Mouse (Mus musculus): ENCODE measurements around the gene Krtap5-3. TPM values are rescaled to one million over a fixed set of nuclear protein-coding genes. Genes with fewer than 3 reads are reported as not detected.

The Krtap5-3 gene
- polyA plus RNA-seq, 1 experiment from 2014 or later = not detected

DNA sequence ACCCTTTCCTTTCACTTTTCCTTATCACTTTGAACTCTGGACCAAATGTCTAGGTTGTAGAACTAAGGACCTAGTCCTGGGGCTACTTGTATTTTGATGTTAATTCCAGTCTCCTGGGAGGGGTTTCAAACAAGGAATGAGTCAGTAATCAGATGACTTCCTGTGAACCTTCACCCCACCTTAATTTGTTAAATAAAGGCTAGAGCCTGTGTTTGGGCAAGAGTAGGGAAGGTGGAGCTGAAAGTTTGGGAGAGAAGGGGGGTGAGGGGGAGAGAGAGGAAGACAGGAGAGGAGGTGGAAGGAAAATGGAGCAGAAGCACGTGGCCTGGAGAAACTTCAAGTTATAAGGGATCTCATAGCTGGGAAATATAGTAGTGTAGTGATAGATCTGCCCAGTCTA lies 30.4 kb downstream of the Krtap5-3 start:
- Histone ChIP-seq H3K27ac (ENCODE audit: low read depth, low read length) (no peak overlapping the region), H3K36me3 (ENCODE audit: control insufficient read depth, insufficient read depth, low read length) (no peaks in the 10 kb centered on the region), H3K9ac (ENCODE audit: low read length) (no peak overlapping the region), H3K4me3 (ENCODE audit: low read depth, low read length) (no peak overlapping the region), H3K9me3 (ENCODE audit: control insufficient read depth, low read length) (no peaks in the 10 kb centered on the region; the same call in 1 of the 2 replicates), H3K27me3 (ENCODE audit: control insufficient read depth, insufficient read depth, low read length) (no peaks in the 10 kb centered on the region), H3K4me2 (no peak overlapping the region), H3K4me1 (ENCODE audit: control insufficient read depth, insufficient read depth, low read length) (no peaks in the 10 kb centered on the region)
- ATAC-seq (ENCODE audit: low FRiP score) (no peak), DNase-seq (ENCODE audit: low spot score, missing footprints) (no peak)
- WGBS = 30% methylated on average over 1 of the region's 1 CpGs

DNA sequence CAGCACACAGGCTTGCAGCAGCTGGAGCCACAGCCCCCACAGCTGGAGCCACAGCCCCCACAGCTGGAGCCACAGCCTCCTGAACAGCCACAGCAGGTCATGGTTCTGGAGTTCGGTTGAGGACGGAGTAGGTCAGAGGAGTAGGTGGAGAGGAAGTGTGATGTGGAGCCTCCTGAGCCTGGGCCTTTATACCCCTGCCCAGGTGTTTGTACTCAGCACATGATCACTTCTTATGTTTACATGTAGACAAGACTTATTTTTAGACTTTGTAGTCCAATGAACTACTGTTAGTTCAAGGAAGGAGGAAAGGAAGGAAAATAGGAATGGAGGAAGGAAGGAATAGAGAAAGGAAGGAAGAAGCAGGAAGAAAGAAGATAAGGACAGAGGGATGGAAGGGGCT lies 39.8 kb downstream of the Krtap5-3 start, which contains the start of gene Gm40460:
Gene Gm40460, minus strand, starts transcription at position 101 of the 400 bp plus-strand sequence.
- Histone ChIP-seq H3K9me3 (ENCODE audit: control insufficient read depth, low read length) (no peaks in the 10 kb centered on the region), H3K4me1 (ENCODE audit: control insufficient read depth, insufficient read depth, low read length) (no peaks in the 10 kb centered on the region), H3K4me3 (ENCODE audit: low read depth, low read length) (no peak within 1 kb of the TSS), H3K4me2 (no peak within 1 kb of the TSS), H3K27ac (ENCODE audit: low read depth, low read length) (no peak within 1 kb of the TSS), H3K36me3 (ENCODE audit: control insufficient read depth, insufficient read depth, low read length) (no peaks in the 10 kb centered on the region), H3K27me3 (ENCODE audit: control insufficient read depth, insufficient read depth, low read length) (no peaks in the 10 kb centered on the region), H3K9ac (ENCODE audit: low read length) (no peak within 1 kb of the TSS)
- DNase-seq (ENCODE audit: low spot score, missing footprints) (no peak), ATAC-seq (ENCODE audit: low FRiP score) (no peak)
- 53% methylated on average over 2 of the region's 2 CpGs for WGBS

- Histone ChIP-seq H3K4me3 (ENCODE audit: low read depth, low read length) (no peak overlapping the region), H3K27ac (ENCODE audit: low read depth, low read length) (no peak overlapping the region), H3K27me3 (ENCODE audit: control insufficient read depth, insufficient read depth, low read length) (no peaks in the 10 kb centered on the region), H3K9me3 (ENCODE audit: control insufficient read depth, low read length) (no peaks in the 10 kb centered on the region), H3K4me1 (ENCODE audit: control insufficient read depth, insufficient read depth, low read length) (no peaks in the 10 kb centered on the region), H3K9ac (ENCODE audit: low read length) (no peak overlapping the region), H3K4me2 (no peak overlapping the region), H3K36me3 (ENCODE audit: control insufficient read depth, insufficient read depth, low read length) (no peaks in the 10 kb centered on the region)
- WGBS = 0% methylated on average over 1 of the region's 1 CpGs
- ATAC-seq (ENCODE audit: low FRiP score) = no peak
- no peak for DNase-seq (ENCODE audit: low spot score, missing footprints)
Observed at GRCm38 (mm10) chr7:142249824-142250223, 48.7 kb downstream of the Krtap5-3 start.

Other genes starting within 250 kb of the Krtap5-3 start
- 59.2 and 60.2 TPM in 2 replicates for gene Mob2, start 140.3 kb upstream of the Krtap5-3 start, polyA plus RNA-seq (2014; fragmentation: Nextera tagmentation; extraction: Ambion mirVana)
- gene Dusp8, start 105.5 kb upstream of the Krtap5-3 start, polyA plus RNA-seq (2014; fragmentation: Nextera tagmentation; extraction: Ambion mirVana) = 14.5 and 15.7 TPM in 2 replicates
- gene Gm45618, start 80.6 kb upstream of the Krtap5-3 start, polyA plus RNA-seq (2014; fragmentation: Nextera tagmentation; extraction: Ambion mirVana) = not detected in 2 replicates
- gene Gm39115, start 65.3 kb upstream of the Krtap5-3 start, polyA plus RNA-seq (2014; fragmentation: Nextera tagmentation; extraction: Ambion mirVana) = not detected in 2 replicates
- not detected in 2 replicates for gene Gm45337, start 56.8 kb upstream of the Krtap5-3 start, polyA plus RNA-seq (2014; fragmentation: Nextera tagmentation; extraction: Ambion mirVana)
- gene Gm29735, start 44.3 kb upstream of the Krtap5-3 start, polyA plus RNA-seq (2014; fragmentation: Nextera tagmentation; extraction: Ambion mirVana) = not detected in 2 replicates
- gene Gm4553, start 35.6 kb upstream of the Krtap5-3 start, polyA plus RNA-seq (2014; fragmentation: Nextera tagmentation; extraction: Ambion mirVana) = not detected in 2 replicates
- gene Krtap5-2, start 25.4 kb upstream of the Krtap5-3 start, polyA plus RNA-seq (2014; fragmentation: Nextera tagmentation; extraction: Ambion mirVana) = not detected in 2 replicates
- gene Gm10153, start 11.0 kb upstream of the Krtap5-3 start, polyA plus RNA-seq (2014; fragmentation: Nextera tagmentation; extraction: Ambion mirVana) = not detected in 2 replicates
- gene Gm7579, start 10.5 kb downstream of the Krtap5-3 start, polyA plus RNA-seq (2014; fragmentation: Nextera tagmentation; extraction: Ambion mirVana) = not detected in 2 replicates
- not detected in 2 replicates for gene Krtap5-5, start 28.6 kb downstream of the Krtap5-3 start, polyA plus RNA-seq (2014; fragmentation: Nextera tagmentation; extraction: Ambion mirVana)
- not detected in 2 replicates for gene Gm40460, start 39.7 kb downstream of the Krtap5-3 start, polyA plus RNA-seq (2014; fragmentation: Nextera tagmentation; extraction: Ambion mirVana)
- gene Gm2431, start 57.0 kb downstream of the Krtap5-3 start, polyA plus RNA-seq (2014; fragmentation: Nextera tagmentation; extraction: Ambion mirVana) = not detected in 2 replicates
- not detected in 2 replicates for gene Gm4559, start 73.0 kb downstream of the Krtap5-3 start, polyA plus RNA-seq (2014; fragmentation: Nextera tagmentation; extraction: Ambion mirVana)
- gene Krtap5-1, start 95.8 kb downstream of the Krtap5-3 start, polyA plus RNA-seq (2014; fragmentation: Nextera tagmentation; extraction: Ambion mirVana) = not detected in 2 replicates
- not detected in 2 replicates for gene Krtap5-4, start 102.2 kb downstream of the Krtap5-3 start, polyA plus RNA-seq (2014; fragmentation: Nextera tagmentation; extraction: Ambion mirVana)
- gene Ifitm10, start 172.4 kb downstream of the Krtap5-3 start, polyA plus RNA-seq (2014; fragmentation: Nextera tagmentation; extraction: Ambion mirVana) = 0.18 and 0.40 TPM in 2 replicates
- gene Gm49369, start 181.3 kb downstream of the Krtap5-3 start, polyA plus RNA-seq (2014; fragmentation: Nextera tagmentation; extraction: Ambion mirVana) = 0.79 and 0.93 TPM in 2 replicates
- gene Ctsd, start 186.7 kb downstream of the Krtap5-3 start, polyA plus RNA-seq (2014; fragmentation: Nextera tagmentation; extraction: Ambion mirVana) = 166 and 169 TPM in 2 replicates
- not detected in 2 replicates for gene Syt8, start 233.5 kb downstream of the Krtap5-3 start, polyA plus RNA-seq (2014; fragmentation: Nextera tagmentation; extraction: Ambion mirVana)
- 0.47 and 0.96 TPM in 2 replicates for gene Tnni2, start 240.4 kb downstream of the Krtap5-3 start, polyA plus RNA-seq (2014; fragmentation: Nextera tagmentation; extraction: Ambion mirVana)